Mouse (Mus musculus) forebrain, postnatal 0 days (tissue): ENCODE results near the gene Cpa2. TPM values are rescaled to one million over a fixed set of nuclear protein-coding genes. Genes with fewer than 3 reads are reported as not detected.
A peak's percentile ranks its signal among the peaks of the same experiment; 100 is the strongest.

Experiments used
- ATAC-seq: fragments of 200-750 bp; cut with Nextera tagmentation; 2 replicates; pipeline ENCODE4 v1.8.0; 2017; ENCODE audit warnings: mild to moderate bottlenecking, moderate library complexity
- DNase-seq: peaks from one replicate; pipeline ENCODE4 v3.0.0-alpha.2; 2015
- H3K27ac ChIP-seq: fragments of 300-500 bp; sonication (generic); 2 replicates; pipeline ENCODE4 v1.5.1; 2014; ENCODE audit warnings: low read depth, mild to moderate bottlenecking, antibody characterized with exemption, low read length, moderate library complexity, mixed read lengths
- H3K27me3 ChIP-seq: fragments of 300-500 bp; sonication (generic); 2 replicates; pipeline ENCODE4 v1.6.1; 2014; ENCODE audit warnings: mild to moderate bottlenecking, low read length, mixed read lengths; ENCODE audit not compliant: insufficient read depth
- H3K36me3 ChIP-seq: fragments of 300-500 bp; sonication (generic); 2 replicates; pipeline ENCODE4 v1.6.1; 2014; ENCODE audit warnings: mild to moderate bottlenecking, moderate library complexity; ENCODE audit not compliant: insufficient read depth
- H3K4me1 ChIP-seq: fragments of 300-500 bp; sonication (generic); 2 replicates; pipeline ENCODE4 v1.6.1; 2014; ENCODE audit warnings: antibody characterized with exemption; ENCODE audit not compliant: insufficient read depth
- H3K4me2 ChIP-seq: fragments of 300-500 bp; sonication (generic); 2 replicates; pipeline ENCODE4 v1.6.1; 2014; ENCODE audit warnings: low read depth, mild to moderate bottlenecking, moderate library complexity
- H3K4me3 ChIP-seq: fragments of 300-500 bp; sonication (generic); 2 replicates; pipeline ENCODE4 v1.5.1; 2014; ENCODE audit warnings: low read depth, low read length, mixed read lengths
- H3K9ac ChIP-seq: fragments of 300-500 bp; sonication (generic); 2 replicates; pipeline ENCODE4 v1.6.1; 2014; ENCODE audit warnings: mild to moderate bottlenecking
- H3K9me3 ChIP-seq: fragments of 300-500 bp; sonication (generic); 2 replicates; pipeline ENCODE4 v1.6.1; 2016; ENCODE audit warnings: low read length
- CTCF ChIP-seq: sonication (generic); IDR thresholded peaks from 2 replicates; pipeline ENCODE4 v1.5.1; 2016; ENCODE audit warnings: antibody characterized with exemption, control low read depth, low read depth
- WGBS: fragments of 180-500 bp; shearing (Covaris S2); extraction: QIAGEN DNeasy Blood & Tissue Kit; methylation state at CpG from one replicate; pipeline ENCODE4 v1.1.7; 2014; 5-methylcytosine and 5-hydroxymethylcytosine counted together
- polyA plus RNA-seq: library from polyadenylated mRNA; unstranded; fragments of >200 nt; fragmentation: Nextera tagmentation; extraction: Ambion mirVana; gene quantifications from 2 replicates; pipeline ENCODE4 v1.2.1, GENCODE M21; 2015
- total RNA-seq: library from RNA; depleted of rRNA; stranded (reverse); fragments of >200 nt; gene quantifications from 2 replicates; pipeline ENCODE4 v1.2.3, GENCODE M21; 2014

Cpa2 gene
- total and polyA plus RNA-seq, 2 experiments from 2014 or later: 10.0 to 16.6 TPM

DNA sequence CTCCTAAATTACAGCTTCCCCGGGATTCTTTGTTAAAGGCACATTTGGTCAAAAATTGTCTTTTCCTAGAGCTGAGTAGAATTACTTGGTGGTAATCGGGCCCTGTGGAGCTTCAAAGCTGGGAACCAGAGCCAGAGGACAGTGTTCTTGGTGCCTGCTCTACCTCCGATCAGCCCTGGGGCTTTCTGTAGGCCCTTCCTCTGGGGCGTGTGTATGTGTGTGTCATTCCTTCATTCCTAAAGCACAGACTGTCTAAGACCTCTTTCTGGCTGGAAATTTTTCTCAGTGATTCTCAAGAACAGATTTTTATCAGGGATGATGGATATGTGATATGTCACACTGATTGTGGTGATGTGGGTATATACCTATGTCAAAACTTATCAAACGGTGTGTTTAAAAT lies 2.6 kb upstream of the Cpa2 start:
- no peak overlapping the region for H3K9ac ChIP-seq
- TF ChIP-seq CTCF: no peak
- DNase-seq (no peak), ATAC-seq (no peak)
- no peaks in the 10 kb centered on the region for H3K9me3 ChIP-seq
- no peaks in the 10 kb centered on the region for H3K36me3 ChIP-seq
- no peaks in the 10 kb centered on the region for H3K27me3 ChIP-seq
- 83% methylated on average over 5 of the region's 5 CpGs for WGBS
- no peaks in the 10 kb centered on the region for H3K4me1 ChIP-seq
- H3K4me2 ChIP-seq: no peak overlapping the region
- H3K27ac ChIP-seq: no peak overlapping the region
- H3K4me3 ChIP-seq: no peak overlapping the region

GRCm38 (mm10) chr6:30542277-30542676 lies 895 bp downstream of the Cpa2 start:
- Histone ChIP-seq H3K36me3 (no peaks in the 10 kb centered on the region), H3K4me3 (no peak overlapping the region), H3K9me3 (no peaks in the 10 kb centered on the region), H3K27me3 (no peaks in the 10 kb centered on the region), H3K4me1 (peaks cover 8% of the 10 kb centered on the region; the same call in 1 of the 2 replicates), H3K9ac (no peak overlapping the region), H3K27ac (no peak overlapping the region), H3K4me2 (no peak overlapping the region)
- no peak for DNase-seq
- no peak for ATAC-seq
- WGBS: 85% methylated on average over 6 of the region's 6 CpGs
- TF ChIP-seq CTCF: no peak

- no peak for TF ChIP-seq CTCF
- H3K27me3 ChIP-seq: no peaks in the 10 kb centered on the region
- H3K27ac ChIP-seq: no peak overlapping the region
- no peaks in the 10 kb centered on the region for H3K9me3 ChIP-seq
- DNase-seq: no peak
- no peak for ATAC-seq
- no peak overlapping the region for H3K4me2 ChIP-seq
- no peak overlapping the region for H3K4me3 ChIP-seq
- peaks cover 11% of the 10 kb centered on the region; the same call in 1 of the 2 replicates for H3K4me1 ChIP-seq
- H3K36me3 ChIP-seq: no peaks in the 10 kb centered on the region
- no peak overlapping the region for H3K9ac ChIP-seq
- WGBS: 54% methylated on average over 12 of the region's 12 CpGs
Observed at GRCm38 (mm10) chr6:30543077-30543476, 1.7 kb downstream of the Cpa2 start.

DNA sequence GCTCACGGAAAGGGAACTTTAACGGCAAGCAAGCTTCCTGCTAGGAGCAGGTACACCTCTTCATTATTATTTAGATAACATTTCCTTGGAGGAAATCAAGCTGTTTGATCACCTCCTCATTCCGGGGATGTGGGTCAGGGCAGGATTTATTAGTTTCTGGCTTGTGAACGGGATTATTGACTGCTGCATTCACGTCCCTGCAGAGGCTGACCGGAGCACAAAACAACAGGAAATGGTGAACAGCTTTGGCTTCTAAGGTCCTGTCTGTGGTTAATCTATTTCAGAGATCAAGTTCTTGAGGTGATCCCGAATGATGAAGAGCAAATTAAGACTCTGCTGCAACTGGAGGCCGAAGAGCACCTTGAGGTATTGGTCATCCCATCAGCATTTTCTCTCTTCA lies 2.5 kb downstream of the Cpa2 start:
- no peaks in the 10 kb centered on the region for H3K9me3 ChIP-seq
- H3K4me3 ChIP-seq: no peak overlapping the region
- no peak overlapping the region for H3K4me2 ChIP-seq
- no peak overlapping the region for H3K27ac ChIP-seq
- peaks cover 16% of the 10 kb centered on the region for H3K4me1 ChIP-seq
- no peaks in the 10 kb centered on the region for H3K36me3 ChIP-seq
- no peak for DNase-seq
- ATAC-seq: no peak
- H3K9ac ChIP-seq: no peak overlapping the region
- WGBS: 35% methylated on average over 8 of the region's 8 CpGs
- no peaks in the 10 kb centered on the region for H3K27me3 ChIP-seq
- TF ChIP-seq CTCF: no peak

DNA sequence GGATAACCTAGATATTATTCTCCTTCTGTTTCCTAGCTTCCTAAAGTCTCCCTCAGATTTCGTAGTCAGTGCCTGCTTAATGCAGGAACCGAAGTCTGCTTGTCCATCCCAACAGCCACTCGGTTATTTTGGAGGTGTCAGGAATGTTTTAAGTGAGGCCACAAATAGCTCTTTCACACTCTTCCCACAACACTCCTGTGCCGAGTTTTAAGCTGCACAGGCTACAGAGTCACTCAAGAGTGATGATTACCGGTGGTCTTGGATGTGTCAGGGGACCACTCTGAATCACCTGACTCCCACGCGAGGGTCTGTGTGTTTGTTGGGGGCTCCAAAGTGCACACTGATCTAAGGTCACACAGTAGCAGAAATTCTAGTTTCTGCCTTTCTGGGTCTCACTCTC lies 4.3 kb downstream of the Cpa2 start:
- no peak overlapping the region for H3K4me3 ChIP-seq

DNA sequence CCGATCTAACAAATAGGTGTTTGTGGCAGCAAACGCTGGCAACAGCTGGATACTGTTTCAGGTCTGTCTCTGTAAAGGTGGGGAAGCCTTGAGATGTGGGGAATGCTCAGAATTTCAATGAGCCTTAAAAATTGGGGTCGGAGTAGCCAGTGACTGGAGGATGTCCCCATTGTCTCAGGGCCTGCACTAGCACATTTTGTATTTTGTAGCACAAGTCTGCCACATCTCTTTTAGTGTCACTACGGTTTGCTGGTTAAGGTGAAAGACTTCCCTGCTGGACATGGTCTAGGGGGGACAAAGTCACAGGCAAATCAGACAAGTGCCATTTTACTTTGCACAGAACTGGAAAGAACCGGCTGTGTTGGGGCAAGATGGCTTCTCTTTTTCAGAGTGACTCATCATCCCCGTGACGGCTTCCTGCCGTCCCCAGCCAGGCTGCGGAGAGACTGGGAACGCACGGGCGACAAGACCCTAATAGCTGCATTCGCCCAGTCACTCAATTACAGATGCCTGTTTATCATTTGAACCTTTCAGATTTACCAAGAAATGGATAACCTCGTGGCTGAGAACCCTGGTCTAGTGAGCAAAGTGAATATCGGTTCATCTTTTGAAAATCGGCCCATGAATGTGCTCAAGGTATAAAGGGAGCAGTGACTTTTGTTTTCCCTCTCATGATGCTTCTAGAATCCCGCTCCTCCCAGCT lies 5.3 kb downstream of the Cpa2 start:
- Histone ChIP-seq H3K4me2 (peak overlapping the region; percentile 53), H3K9ac (peak overlapping the region; percentile 36), H3K36me3 (no peaks in the 10 kb centered on the region), H3K27ac (peak overlapping the region; percentile 88), H3K27me3 (no peaks in the 10 kb centered on the region), H3K9me3 (no peaks in the 10 kb centered on the region), H3K4me1 (peaks cover 28% of the 10 kb centered on the region), H3K4me3 (peak overlapping the region; percentile 22)
- peak; percentile 75 for ATAC-seq
- 8% methylated on average over 17 of the region's 17 CpGs for WGBS
- DNase-seq: peak; percentile 80
- no peak for TF ChIP-seq CTCF

More for the DNA sequence above, 4.3 kb downstream of the Cpa2 start:
- no peak overlapping the region for H3K27ac ChIP-seq
- DNase-seq: no peak
- ATAC-seq: no peak
- no peak overlapping the region for H3K4me2 ChIP-seq
- no peaks in the 10 kb centered on the region for H3K36me3 ChIP-seq
- H3K27me3 ChIP-seq: no peaks in the 10 kb centered on the region
- 83% methylated on average over 7 of the region's 7 CpGs for WGBS
- H3K4me1 ChIP-seq: peaks cover 20% of the 10 kb centered on the region
- H3K9me3 ChIP-seq: no peaks in the 10 kb centered on the region
- H3K9ac ChIP-seq: no peak overlapping the region
- TF ChIP-seq CTCF: no peak

- ATAC-seq (peak; percentile 36; the same call in 1 of the 2 replicates), DNase-seq (peak; percentile 78)
- WGBS: 3% methylated on average over 17 of the region's 17 CpGs
- no peaks in the 10 kb centered on the region for H3K27me3 ChIP-seq
- TF ChIP-seq CTCF: no peak
- H3K4me3 ChIP-seq: peak overlapping the region; percentile 22
- H3K9ac ChIP-seq: peak overlapping the region; percentile 36
- H3K27ac ChIP-seq: peak overlapping the region; percentile 88
- no peaks in the 10 kb centered on the region for H3K36me3 ChIP-seq
- no peaks in the 10 kb centered on the region for H3K9me3 ChIP-seq
- peaks cover 32% of the 10 kb centered on the region for H3K4me1 ChIP-seq
- peak overlapping the region; percentile 53 for H3K4me2 ChIP-seq
Observed at GRCm38 (mm10) chr6:30547274-30547645, 5.9 kb downstream of the Cpa2 start.
